Mouse (Mus musculus) neural tube, embryonic 14.5 days (tissue): Measurements from ENCODE around the gene Rhobtb1. TPM values are rescaled to one million over a fixed set of nuclear protein-coding genes. Genes with fewer than 3 reads are reported as not detected.

Experiments
- ATAC-seq: fragments of 200-750 bp; cut with Nextera tagmentation; 2 replicates; pipeline ENCODE4 v1.8.0; 2017; ENCODE audit warnings: low read depth, mild to moderate bottlenecking, moderate TSS enrichment, moderate library complexity
- H3K27ac ChIP-seq: fragments of 300-500 bp; sonication (generic); 2 replicates; pipeline ENCODE4 v1.5.1; 2014; ENCODE audit warnings: low read depth, mild to moderate bottlenecking, control low read depth, low read length, moderate library complexity, mixed read lengths
- H3K27me3 ChIP-seq: fragments of 300-500 bp; sonication (generic); 2 replicates; pipeline ENCODE4 v1.6.1; 2014; ENCODE audit warnings: low read length; ENCODE audit not compliant: control insufficient read depth, insufficient read depth
- H3K36me3 ChIP-seq: fragments of 300-500 bp; sonication (generic); 2 replicates; pipeline ENCODE4 v1.6.1; 2014; ENCODE audit warnings: low read length, mixed read lengths; ENCODE audit not compliant: control insufficient read depth, insufficient read depth
- H3K4me1 ChIP-seq: fragments of 300-500 bp; sonication (generic); 2 replicates; pipeline ENCODE4 v1.6.1; 2014; ENCODE audit warnings: low read length; ENCODE audit not compliant: control insufficient read depth, insufficient read depth
- H3K4me2 ChIP-seq: fragments of 300-500 bp; sonication (generic); 2 replicates; pipeline ENCODE4 v1.6.1; 2014; ENCODE audit warnings: mild to moderate bottlenecking, low read depth, low read length, control low read depth
- H3K4me3 ChIP-seq: fragments of 300-500 bp; sonication (generic); 2 replicates; pipeline ENCODE4 v1.5.1; 2014; ENCODE audit warnings: low read depth, low read length, control low read depth, mixed read lengths
- H3K9ac ChIP-seq: fragments of 300-500 bp; sonication (generic); replicated peaks from 2 replicates; pipeline ENCODE4 v1.6.1; 2014; ENCODE audit warnings: low read depth, mild to moderate bottlenecking, control low read depth, low read length, mixed read lengths
- H3K9me3 ChIP-seq: fragments of 300-500 bp; sonication (generic); 2 replicates; pipeline ENCODE4 v1.6.1; 2016; ENCODE audit warnings: low read length; ENCODE audit not compliant: control insufficient read depth
- WGBS: fragments of 180-500 bp; shearing (Covaris S2); extraction: QIAGEN DNeasy Blood & Tissue Kit; methylation state at CpG from one replicate; pipeline ENCODE4 v1.1.7; 2014; 5-methylcytosine and 5-hydroxymethylcytosine counted together
- polyA plus RNA-seq: library from polyadenylated mRNA; unstranded; fragments of >200 nt; fragmentation: Nextera tagmentation; extraction: Ambion mirVana; gene quantifications from 2 replicates; pipeline ENCODE4 v1.2.1, GENCODE M21; 2014

Rhobtb1 gene
- polyA plus RNA-seq, 1 experiment from 2014 or later = 17.3 TPM

DNA sequence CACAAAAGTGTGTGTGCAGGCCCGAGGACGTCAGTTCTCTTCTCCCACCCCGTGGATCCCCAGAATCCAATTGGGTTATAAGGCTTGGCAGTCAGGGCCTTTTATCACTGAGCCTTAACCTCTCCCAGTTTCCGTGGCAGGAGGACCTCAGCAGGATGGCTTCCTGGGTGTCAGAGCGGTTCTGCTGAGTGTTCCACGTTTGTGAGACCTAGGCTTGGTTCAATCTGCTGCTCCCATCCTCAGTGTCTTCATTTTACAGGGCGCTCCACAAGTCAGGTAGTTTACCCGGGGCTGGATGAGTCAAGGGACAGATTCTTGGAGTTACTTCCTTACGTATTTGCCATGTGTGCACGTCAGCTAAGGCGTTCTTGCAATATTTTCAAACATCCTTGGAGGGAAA, 182.0 kb downstream of the Rhobtb1 start:
- Histone ChIP-seq H3K4me2 (no peak overlapping the region), H3K4me1 (0 out of 2 replicates have a peak, but pooled peaks cover 4% of the 10 kb centered on the region), H3K4me3 (no peak overlapping the region), H3K36me3 (no peaks in the 10 kb centered on the region), H3K27ac (no peak overlapping the region), H3K27me3 (no peaks in the 10 kb centered on the region), H3K9ac (no peak overlapping the region), H3K9me3 (no peaks in the 10 kb centered on the region)
- WGBS = 92% methylated on average over 11 of the region's 11 CpGs
- ATAC-seq = no peak

DNA sequence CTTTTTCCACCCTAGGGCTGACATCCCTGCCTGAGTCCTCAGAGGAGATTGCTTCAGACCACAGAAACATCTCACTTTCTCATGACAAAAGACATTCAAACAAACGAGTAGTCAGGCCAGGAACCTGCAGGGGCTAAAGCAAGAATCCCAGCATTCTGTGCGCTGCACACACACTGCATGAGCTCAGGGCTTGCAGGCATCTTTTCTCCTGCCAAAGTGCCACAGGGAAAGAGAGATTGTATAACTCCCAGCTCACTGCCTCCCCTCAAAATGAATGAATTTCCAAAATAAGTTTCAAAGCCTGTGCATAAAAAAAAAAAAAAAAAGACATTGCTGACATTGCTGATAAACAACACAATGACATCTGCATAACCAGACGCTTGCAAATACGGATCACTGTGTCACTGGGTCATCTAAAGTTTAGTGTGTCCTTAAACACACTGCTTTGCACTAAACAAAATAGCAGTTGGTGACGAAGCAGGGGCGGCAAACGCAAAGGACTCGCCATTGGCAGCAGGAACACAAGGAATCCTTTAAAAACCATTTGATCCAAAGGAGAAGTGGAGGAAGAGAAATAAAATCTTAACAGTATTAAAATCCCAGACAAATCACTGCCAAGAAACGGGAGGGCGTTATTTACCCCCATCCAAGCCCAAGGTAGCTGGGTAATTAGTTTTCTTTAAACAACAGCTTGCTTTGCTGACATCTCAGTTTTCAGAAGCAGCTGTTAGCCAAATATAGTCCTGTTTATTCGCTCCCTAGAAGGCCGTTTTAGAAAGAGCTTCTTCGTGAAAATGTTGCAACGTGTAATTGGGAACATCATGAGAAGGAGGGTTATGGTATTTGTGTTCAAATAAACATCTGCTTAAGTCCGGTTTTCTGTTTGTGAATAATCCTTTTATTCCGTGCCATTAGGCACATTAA, 183.3 kb downstream of the Rhobtb1 start:
- Histone ChIP-seq H3K9me3 (no peaks in the 10 kb centered on the region), H3K36me3 (no peaks in the 10 kb centered on the region), H3K27ac (peak overlapping the region; percentile 0; the same call in 1 of the 2 replicates), H3K27me3 (no peaks in the 10 kb centered on the region), H3K4me2 (no peak overlapping the region), H3K9ac (no peak overlapping the region), H3K4me3 (no peak overlapping the region), H3K4me1 (0 out of 2 replicates have a peak, but pooled peaks cover 4% of the 10 kb centered on the region)
- 53% methylated on average over 16 of the region's 16 CpGs for WGBS
- peak; percentile 38; the same call in 1 of the 2 replicates for ATAC-seq

DNA sequence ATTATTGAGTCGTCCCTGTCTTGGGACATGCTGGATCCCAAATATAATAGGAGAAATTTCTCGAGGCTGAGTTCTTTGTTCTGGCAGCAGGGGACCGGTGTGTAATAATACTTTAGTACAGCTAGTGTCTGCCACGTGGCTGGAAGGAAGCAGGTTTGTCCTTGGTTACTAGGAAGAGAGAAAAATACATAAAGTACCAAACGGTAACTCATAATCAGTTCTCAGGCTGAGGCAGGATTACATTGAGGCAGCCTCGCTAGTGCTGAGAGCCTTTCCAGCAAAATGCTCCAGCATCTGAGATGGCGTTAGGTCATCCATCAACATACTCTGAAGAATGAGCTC, 183.9 kb downstream of the Rhobtb1 start:
- H3K4me2 ChIP-seq = no peak overlapping the region
- ATAC-seq = no peak
- 43% methylated on average over 7 of the region's 7 CpGs for WGBS

DNA sequence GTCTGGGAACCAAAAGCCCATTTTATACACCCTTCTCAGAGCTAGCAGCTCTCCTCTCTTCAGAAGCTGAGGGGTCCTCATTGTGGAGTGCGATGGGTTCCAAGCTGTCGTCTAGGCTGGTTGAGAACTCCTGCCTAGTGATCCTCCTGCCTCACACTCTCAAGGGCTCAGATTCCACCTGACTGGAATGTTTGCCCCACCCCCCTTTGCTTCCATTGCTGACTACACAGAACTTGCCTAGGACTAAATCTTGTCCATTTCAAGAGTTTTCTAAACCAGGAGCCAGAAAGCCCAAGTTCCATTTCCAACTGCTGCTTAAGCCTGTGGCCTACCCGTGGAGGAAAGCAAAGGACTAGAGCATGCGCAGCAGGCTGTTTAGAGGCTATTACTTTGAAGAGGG, 184.4 kb downstream of the Rhobtb1 start:
- Histone ChIP-seq H3K4me2 (no peak overlapping the region), H3K36me3 (no peaks in the 10 kb centered on the region), H3K9ac (no peak overlapping the region), H3K9me3 (no peaks in the 10 kb centered on the region), H3K4me1 (0 out of 2 replicates have a peak, but pooled peaks cover 4% of the 10 kb centered on the region), H3K27ac (peak overlapping the region; percentile 24; the same call in 1 of the 2 replicates), H3K4me3 (no peak overlapping the region), H3K27me3 (no peaks in the 10 kb centered on the region)
- 80% methylated on average over 4 of the region's 4 CpGs for WGBS
- no peak for ATAC-seq

More for the DNA sequence above, 183.9 kb downstream of the Rhobtb1 start:
- Histone ChIP-seq H3K4me3 (no peak overlapping the region), H3K36me3 (no peaks in the 10 kb centered on the region), H3K9me3 (no peaks in the 10 kb centered on the region), H3K27ac (peak overlapping the region; percentile 24; the same call in 1 of the 2 replicates), H3K9ac (no peak overlapping the region), H3K27me3 (no peaks in the 10 kb centered on the region), H3K4me1 (0 out of 2 replicates have a peak, but pooled peaks cover 4% of the 10 kb centered on the region)

DNA sequence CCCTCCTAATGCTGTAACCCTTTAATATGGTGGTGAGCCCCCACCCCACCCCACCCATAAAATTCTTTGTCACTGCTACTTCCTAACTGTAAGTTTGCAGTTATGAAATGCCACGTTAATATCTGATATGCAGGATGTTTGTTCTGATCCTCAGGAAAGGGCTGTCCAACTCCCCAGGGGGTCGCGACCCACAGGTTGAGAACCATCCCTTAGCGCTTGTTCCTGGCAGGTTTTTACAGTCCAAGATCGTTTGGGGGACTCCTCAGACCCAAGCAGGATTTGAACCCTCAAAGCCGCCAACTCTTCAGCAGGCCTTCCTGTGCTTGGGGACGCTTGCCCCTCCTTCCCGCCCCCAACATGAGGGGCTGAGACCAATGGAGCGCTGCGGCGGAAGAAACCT, 185.0 kb downstream of the Rhobtb1 start:
- no peak for ATAC-seq
- WGBS = 93% methylated on average over 11 of the region's 11 CpGs
- no peak overlapping the region for H3K4me3 ChIP-seq
- 0 out of 2 replicates have a peak, but pooled peaks cover 4% of the 10 kb centered on the region for H3K4me1 ChIP-seq
- H3K27ac ChIP-seq = no peak overlapping the region
- no peaks in the 10 kb centered on the region for H3K27me3 ChIP-seq
- no peak overlapping the region for H3K9ac ChIP-seq
- no peaks in the 10 kb centered on the region for H3K36me3 ChIP-seq
- H3K4me2 ChIP-seq = no peak overlapping the region
- H3K9me3 ChIP-seq = no peaks in the 10 kb centered on the region

DNA sequence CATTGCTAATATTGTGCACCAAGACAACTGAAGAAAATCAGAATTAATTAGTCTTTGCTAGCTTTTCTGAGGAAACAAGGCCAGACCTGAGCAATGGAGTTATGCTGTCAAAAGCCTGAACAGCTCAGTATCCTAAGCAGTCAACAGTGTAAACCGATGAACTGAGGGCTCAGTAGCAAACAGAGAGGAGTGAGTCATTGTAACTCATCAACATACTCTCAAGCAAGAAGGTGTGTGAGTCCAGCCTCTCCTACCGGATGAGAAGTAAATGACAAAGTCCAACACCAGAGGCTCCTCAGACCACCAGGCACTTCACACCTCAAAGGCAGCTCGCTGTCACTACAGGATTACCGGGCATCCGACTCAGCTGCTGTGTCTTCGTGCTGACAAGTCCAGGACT, 188.8 kb downstream of the Rhobtb1 start:
- Histone ChIP-seq H3K9ac (no peak overlapping the region), H3K36me3 (no peaks in the 10 kb centered on the region), H3K4me1 (0 out of 2 replicates have a peak, but pooled peaks cover 1% of the 10 kb centered on the region), H3K27me3 (no peaks in the 10 kb centered on the region), H3K4me2 (no peak overlapping the region), H3K9me3 (no peaks in the 10 kb centered on the region), H3K27ac (no peak overlapping the region), H3K4me3 (no peak overlapping the region)
- ATAC-seq = no peak
- 95% methylated on average over 6 of the region's 6 CpGs for WGBS

Other genes with a start within 250 kb of the Rhobtb1 start
- gene A930033H14Rik, start 61.7 kb downstream of the Rhobtb1 start, polyA plus RNA-seq = 1.5 and 1.8 TPM in 2 replicates
- gene Cdk1, start 201.5 kb downstream of the Rhobtb1 start, polyA plus RNA-seq = 30.0 and 47.0 TPM in 2 replicates
- gene Ank3, start 247.3 kb downstream of the Rhobtb1 start, polyA plus RNA-seq = 183 and 198 TPM in 2 replicates